Mouse (Mus musculus) spleen, postnatal 14 days (tissue): ENCODE data around the gene Farp1.
A peak's percentile ranks its signal among the peaks of the same experiment; 100 is the strongest.

ENCODE experiments used
- DNase-seq, 2 experiments: peaks; one replicate each; pipeline ENCODE4 v3.0.0; 2021 to 2022; ENCODE audit warnings: low spot score in 2 of 2

Gene Farp1

GRCm38 (mm10) chr14:121263912-121264311 lies 228.9 kb downstream of the Farp1 start:
- DNase-seq: no peak

- DNase-seq: no peak
Observed at GRCm38 (mm10) chr14:121264453-121264852, 229.5 kb downstream of the Farp1 start.

- no peak for DNase-seq
Observed at GRCm38 (mm10) chr14:121267801-121268200, 232.8 kb downstream of the Farp1 start.

DNA sequence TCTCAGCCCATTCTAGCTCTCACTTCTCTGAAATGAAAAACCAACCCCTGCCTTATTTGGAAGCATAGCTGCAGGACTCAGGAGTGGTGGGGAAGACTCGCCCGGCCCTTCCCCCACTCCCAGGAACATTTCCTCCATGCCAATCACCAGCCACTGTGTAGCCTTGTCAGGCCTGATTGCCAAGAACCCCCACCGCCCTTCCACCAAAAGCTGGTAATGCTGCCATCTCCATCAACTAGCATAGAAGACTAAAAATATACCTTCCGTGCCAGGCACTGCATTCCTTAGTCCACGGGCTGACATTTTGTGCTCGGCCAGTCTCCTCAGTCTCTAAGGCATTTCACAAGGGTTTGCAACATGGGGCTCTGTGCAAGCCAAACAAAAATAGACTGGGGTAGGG lies 235.5 kb downstream of the Farp1 start:
- DNase-seq: no peak

- DNase-seq: no peak
Observed at GRCm38 (mm10) chr14:121274985-121275384, 240.0 kb downstream of the Farp1 start.

GRCm38 (mm10) chr14:121276016-121276415 lies 241.0 kb downstream of the Farp1 start:
- DNase-seq: no peak

DNA sequence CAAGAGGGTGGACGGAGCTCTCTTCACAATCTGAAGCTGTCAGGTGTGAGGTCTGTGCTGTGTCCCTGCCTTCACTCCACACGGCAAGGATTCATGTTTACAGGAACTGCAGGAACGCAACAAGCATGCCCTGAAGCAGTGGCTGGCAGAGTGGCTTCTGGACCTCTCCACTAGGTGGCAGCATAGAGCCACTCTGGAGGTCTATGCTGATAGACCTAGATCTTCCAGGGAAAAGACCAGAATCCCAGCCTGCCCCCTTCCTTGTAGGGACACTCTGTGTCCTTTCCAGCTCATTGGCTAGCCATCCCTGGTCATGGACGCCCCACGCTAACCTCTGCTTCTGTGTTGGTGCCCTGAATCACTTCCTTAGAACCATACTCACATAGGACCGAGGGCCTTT lies 244.1 kb downstream of the Farp1 start:
- peak; percentile 55 to 76 for DNase-seq

- DNase-seq: no peak
Observed at GRCm38 (mm10) chr14:121280601-121281335, 245.8 kb downstream of the Farp1 start.

DNA sequence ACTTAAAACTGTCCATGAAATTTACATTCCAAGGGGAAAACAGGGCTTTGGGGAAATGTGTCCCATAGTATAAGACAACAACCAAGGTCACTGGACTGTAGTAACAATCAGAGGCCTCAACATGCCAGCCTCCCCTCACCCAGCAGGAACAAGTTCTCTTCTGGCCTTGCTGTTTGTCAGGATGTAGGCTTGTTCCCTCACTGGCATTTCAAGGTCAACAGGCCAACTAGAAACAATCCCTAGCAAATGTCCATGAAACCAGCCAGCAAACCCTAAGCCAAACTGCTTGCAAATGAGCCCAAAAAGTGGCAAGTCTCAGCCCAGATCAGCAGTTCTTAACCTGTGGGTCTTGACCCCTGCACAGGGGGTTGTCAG lies 246.3 kb downstream of the Farp1 start:
- no peak for DNase-seq

DNA sequence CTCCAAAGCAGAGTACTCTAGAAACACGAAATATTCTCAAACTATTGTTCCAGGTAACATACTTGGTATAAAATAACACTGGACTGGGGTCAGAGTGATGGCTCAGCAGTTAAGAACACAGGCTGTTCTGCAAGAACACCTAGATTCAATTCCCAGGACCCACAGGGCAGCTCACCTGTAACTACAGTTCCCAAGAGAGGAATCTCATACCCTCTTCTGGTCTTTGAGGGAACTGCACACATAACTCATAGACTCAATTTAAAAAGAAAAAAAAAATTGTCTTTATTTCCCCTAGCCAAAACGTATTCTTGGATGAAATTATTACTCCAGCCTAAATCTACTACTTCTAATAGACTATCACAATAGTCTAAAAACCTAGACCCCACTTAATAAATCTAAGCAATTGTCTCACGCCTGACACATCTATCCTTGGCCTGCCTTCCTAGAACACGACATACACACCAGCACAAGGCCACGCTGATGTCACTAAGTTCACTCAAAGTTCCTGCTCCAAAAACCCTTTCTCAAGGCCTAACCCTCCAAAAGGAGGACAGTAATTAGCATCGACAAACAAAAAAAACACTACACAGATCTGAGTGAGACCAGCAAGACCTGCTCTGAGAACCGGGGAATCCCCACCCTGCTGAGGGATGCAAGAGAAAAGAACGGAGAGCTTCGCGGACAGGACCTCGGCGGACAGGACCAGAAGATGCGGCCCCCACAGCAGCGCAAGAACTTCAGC lies 250.6 kb downstream of the Farp1 start:
- DNase-seq: no peak

- DNase-seq: no peak
Observed at GRCm38 (mm10) chr14:121291881-121292280, 256.9 kb downstream of the Farp1 start.

DNA sequence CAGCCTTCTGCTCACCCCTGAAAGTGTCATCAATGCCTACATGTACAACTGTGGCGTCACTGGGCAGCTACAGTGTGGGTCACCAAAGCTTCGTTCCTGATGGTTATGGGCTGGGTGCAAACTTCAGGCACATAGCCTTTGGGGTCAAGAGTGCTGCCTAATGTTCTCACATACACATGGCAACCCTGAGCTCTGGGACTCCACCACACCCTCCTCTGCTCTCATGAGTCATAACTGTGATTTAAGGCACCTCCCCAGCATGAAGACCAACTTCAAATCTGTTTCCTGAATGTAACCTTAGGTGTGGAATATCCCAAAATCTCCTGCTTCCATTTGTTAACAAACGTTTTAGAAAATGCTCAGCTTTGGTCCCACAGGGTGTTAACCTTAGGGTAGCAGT lies 257.4 kb downstream of the Farp1 start:
- no peak for DNase-seq

DNA sequence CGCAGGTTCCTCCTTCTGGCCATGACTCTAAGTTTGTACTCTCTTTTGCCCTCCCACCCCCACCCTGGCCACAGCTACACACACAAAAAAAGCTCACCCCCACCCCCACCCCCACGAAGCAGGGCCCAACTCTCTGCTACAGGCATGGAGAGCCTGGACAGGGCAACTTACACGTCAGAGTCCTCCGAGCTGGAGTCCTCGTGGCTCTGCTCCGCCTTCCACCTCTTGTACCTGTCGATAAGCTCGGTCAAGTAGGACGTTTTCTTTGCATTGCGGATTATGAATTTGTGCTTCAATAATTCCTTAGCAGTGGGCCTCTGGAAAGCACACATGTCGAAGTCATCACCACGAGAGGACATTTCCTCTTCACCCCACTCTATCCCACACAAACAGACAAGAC lies 259.5 kb downstream of the Farp1 start:
- DNase-seq: no peak

- DNase-seq: no peak
Observed at GRCm38 (mm10) chr14:121297103-121297502, 262.1 kb downstream of the Farp1 start.

GRCm38 (mm10) chr14:121298537-121298936 lies 263.5 kb downstream of the Farp1 start:
- no peak for DNase-seq

DNA sequence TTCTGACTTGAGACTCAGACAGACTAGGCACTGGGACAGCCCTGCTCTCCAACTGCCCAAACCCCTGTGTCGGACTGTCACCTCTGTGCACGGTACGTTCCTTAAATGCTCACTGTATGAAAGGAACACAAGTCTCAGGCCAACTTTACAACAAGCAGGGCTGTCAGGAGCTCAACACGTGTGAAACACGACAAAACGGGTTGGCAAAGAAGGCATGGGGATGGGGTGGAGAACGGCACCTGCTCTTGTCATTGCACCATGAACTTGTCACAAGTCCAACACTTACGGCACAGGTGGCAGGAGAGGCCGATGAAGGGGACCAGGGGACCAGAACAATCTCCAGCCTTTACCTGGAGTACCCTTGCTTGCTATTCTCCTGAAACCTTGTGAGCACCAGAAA lies 264.1 kb downstream of the Farp1 start:
- no peak for DNase-seq

- DNase-seq: no peak
Observed at GRCm38 (mm10) chr14:121304523-121304922, 269.5 kb downstream of the Farp1 start.

DNA sequence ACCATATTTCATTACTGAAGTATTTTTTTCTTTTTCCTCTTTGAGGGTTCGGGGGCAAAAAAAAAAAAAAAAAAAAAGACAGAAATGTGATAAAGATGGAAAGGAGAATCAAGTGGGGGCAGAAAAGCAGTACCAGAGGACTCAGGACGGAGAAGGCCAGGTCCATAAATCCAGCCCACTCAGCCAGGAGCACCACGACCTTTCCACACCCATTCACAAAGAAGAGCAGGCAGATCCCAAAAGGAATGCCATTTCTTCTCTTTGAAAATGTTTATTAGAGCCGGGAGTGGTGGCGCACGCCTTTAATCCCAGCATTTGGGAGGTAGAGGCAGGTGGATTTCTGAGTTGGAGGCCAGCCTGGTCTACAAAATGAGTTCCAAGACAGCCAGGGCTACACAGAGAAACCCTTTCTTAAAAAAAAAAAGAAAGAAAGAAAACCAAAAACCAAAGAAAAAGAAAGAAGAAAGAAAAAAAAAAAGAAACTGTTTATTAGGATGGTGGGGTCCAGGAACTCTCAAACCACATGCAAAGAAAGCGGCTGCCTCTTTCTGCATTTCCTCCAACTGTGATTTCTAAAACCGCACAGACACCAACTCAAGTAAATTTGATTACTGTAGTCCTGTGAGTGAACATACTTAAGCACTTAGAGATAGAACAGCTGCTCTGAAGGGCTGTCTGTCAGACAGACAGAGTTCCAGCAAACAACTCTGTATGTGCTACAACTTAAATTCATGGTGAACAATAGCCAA lies 270.5 kb downstream of the Farp1 start:
- no peak for DNase-seq

GRCm38 (mm10) chr14:121309909-121310308 lies 274.9 kb downstream of the Farp1 start:
- no peak for DNase-seq

- no peak for DNase-seq
Observed at GRCm38 (mm10) chr14:121310325-121311080, 275.5 kb downstream of the Farp1 start.

- no peak for DNase-seq
Observed at GRCm38 (mm10) chr14:121311083-121311482, 276.1 kb downstream of the Farp1 start.

GRCm38 (mm10) chr14:121313283-121313682 lies 278.3 kb downstream of the Farp1 start:
- DNase-seq: no peak
